Mouse (Mus musculus) bone marrow, adult 2 months (tissue): Measurements from ENCODE around the gene Wdr24.

Source experiments
- CTCF ChIP-seq: fragments of 200-500 bp; IDR thresholded peaks from 2 replicates; pipeline ENCODE4 v1.5.1; 2011; ENCODE audit warnings: low read length, control low read depth; ENCODE audit not compliant: control insufficient read depth, insufficient read depth
- POLR2A ChIP-seq: fragments of 200-500 bp; IDR thresholded peaks from 2 replicates; pipeline ENCODE4 v1.6.1; 2011; ENCODE audit warnings: low read depth, mild to moderate bottlenecking, control low read depth, low read length, borderline replicate concordance; ENCODE audit not compliant: control insufficient read depth

GRCm38 (mm10) chr17:25835816-25836215, 12.4 kb downstream of the Wdr24 start:
- no peak for TF ChIP-seq CTCF
- no peak for TF ChIP-seq POLR2A
